Mouse (Mus musculus) midbrain, embryonic 13.5 days (tissue): ENCODE data around the gene Tdrd1. TPM values are rescaled to one million over a fixed set of nuclear protein-coding genes. Genes with fewer than 3 reads are reported as not detected.

Experiments used
- ATAC-seq: fragments of 200-750 bp; cut with Nextera tagmentation; 2 replicates; pipeline ENCODE4 v1.8.0; 2017; ENCODE audit warnings: mild to moderate bottlenecking, moderate TSS enrichment, moderate library complexity
- H3K27ac ChIP-seq: fragments of 300-500 bp; sonication (generic); 2 replicates; pipeline ENCODE4 v1.5.1; 2015; ENCODE audit warnings: inconsistent platforms, mild to moderate bottlenecking, moderate library complexity
- H3K27me3 ChIP-seq: fragments of 300-500 bp; sonication (generic); 2 replicates; pipeline ENCODE4 v1.6.1; 2015; ENCODE audit warnings: mild to moderate bottlenecking, inconsistent platforms
- H3K36me3 ChIP-seq: fragments of 300-500 bp; sonication (generic); 2 replicates; pipeline ENCODE4 v1.6.1; 2015; ENCODE audit warnings: mild to moderate bottlenecking, inconsistent platforms
- H3K4me1 ChIP-seq: fragments of 300-500 bp; sonication (generic); replicated peaks from 2 replicates; pipeline ENCODE4 v1.6.1; 2015; ENCODE audit warnings: inconsistent platforms
- H3K4me2 ChIP-seq: fragments of 300-500 bp; sonication (generic); replicated peaks from 2 replicates; pipeline ENCODE4 v1.6.1; 2015; ENCODE audit warnings: moderate library complexity, mild to moderate bottlenecking, inconsistent platforms
- H3K4me3 ChIP-seq: fragments of 300-500 bp; sonication (generic); replicated peaks from 2 replicates; pipeline ENCODE4 v1.5.1; 2015; ENCODE audit warnings: mild to moderate bottlenecking, inconsistent platforms
- H3K9ac ChIP-seq: fragments of 300-500 bp; sonication (generic); replicated peaks from 2 replicates; pipeline ENCODE4 v1.6.1; 2015; ENCODE audit warnings: mild to moderate bottlenecking, inconsistent platforms
- H3K9me3 ChIP-seq: fragments of 300-500 bp; sonication (generic); 2 replicates; pipeline ENCODE4 v1.6.1; 2016; ENCODE audit warnings: mild to moderate bottlenecking, inconsistent platforms
- WGBS: fragments of 180-500 bp; shearing (Covaris S2); methylation state at CpG from one replicate; pipeline ENCODE4 v1.1.7; 2015; 5-methylcytosine and 5-hydroxymethylcytosine counted together
- polyA plus RNA-seq: library from polyadenylated mRNA; unstranded; fragments of >200 nt; fragmentation: Nextera tagmentation; extraction: Ambion mirVana; gene quantifications from 2 replicates; pipeline ENCODE4 v1.2.1, GENCODE M21; 2015

The Tdrd1 gene
- polyA plus RNA-seq, 1 experiment from 2014 or later, result 0.42 TPM

- no peak overlapping the region for H3K4me3 ChIP-seq
- H3K27ac ChIP-seq, result no peak overlapping the region
- H3K9me3 ChIP-seq, result no peaks in the 10 kb centered on the region
- H3K4me1 ChIP-seq, result 0 out of 2 replicates have a peak, but pooled peaks cover 3% of the 10 kb centered on the region
- ATAC-seq, result no peak
- no peak overlapping the region for H3K9ac ChIP-seq
- no peak overlapping the region for H3K4me2 ChIP-seq
- WGBS, result 38% methylated on average over 9 of the region's 9 CpGs
- no peaks in the 10 kb centered on the region for H3K27me3 ChIP-seq
- H3K36me3 ChIP-seq, result no peaks in the 10 kb centered on the region
Measured at GRCm38 (mm10) chr19:56835340-56835739, 9.3 kb downstream of the Tdrd1 start.

GRCm38 (mm10) chr19:56838942-56839706 is 13.1 kb downstream of the Tdrd1 start:
- no peak overlapping the region for H3K4me2 ChIP-seq
- no peak for ATAC-seq
- WGBS, result 70% methylated on average over 17 of the region's 17 CpGs
- H3K27ac ChIP-seq, result no peak overlapping the region
- H3K4me3 ChIP-seq, result no peak overlapping the region
- H3K4me1 ChIP-seq, result 0 out of 2 replicates have a peak, but pooled peaks cover 3% of the 10 kb centered on the region
- no peaks in the 10 kb centered on the region for H3K9me3 ChIP-seq
- H3K9ac ChIP-seq, result no peak overlapping the region
- no peaks in the 10 kb centered on the region for H3K36me3 ChIP-seq
- no peaks in the 10 kb centered on the region for H3K27me3 ChIP-seq

GRCm38 (mm10) chr19:56842974-56843373 is 17.0 kb downstream of the Tdrd1 start:
- Histone ChIP-seq H3K9ac (no peak overlapping the region), H3K4me1 (no peaks in the 10 kb centered on the region), H3K36me3 (no peaks in the 10 kb centered on the region), H3K27me3 (no peaks in the 10 kb centered on the region), H3K4me2 (no peak overlapping the region), H3K27ac (no peak overlapping the region), H3K4me3 (no peak overlapping the region), H3K9me3 (peaks cover 8% of the 10 kb centered on the region)
- WGBS, result 82% methylated on average over 12 of the region's 12 CpGs
- ATAC-seq, result no peak

GRCm38 (mm10) chr19:56852590-56852989 is 26.6 kb downstream of the Tdrd1 start:
- no peaks in the 10 kb centered on the region for H3K4me1 ChIP-seq
- H3K27me3 ChIP-seq, result no peaks in the 10 kb centered on the region
- H3K4me3 ChIP-seq, result no peak overlapping the region
- no peak overlapping the region for H3K9ac ChIP-seq
- no peak overlapping the region for H3K27ac ChIP-seq
- H3K9me3 ChIP-seq, result no peaks in the 10 kb centered on the region
- no peaks in the 10 kb centered on the region for H3K36me3 ChIP-seq
- H3K4me2 ChIP-seq, result no peak overlapping the region
- no peak for ATAC-seq

DNA sequence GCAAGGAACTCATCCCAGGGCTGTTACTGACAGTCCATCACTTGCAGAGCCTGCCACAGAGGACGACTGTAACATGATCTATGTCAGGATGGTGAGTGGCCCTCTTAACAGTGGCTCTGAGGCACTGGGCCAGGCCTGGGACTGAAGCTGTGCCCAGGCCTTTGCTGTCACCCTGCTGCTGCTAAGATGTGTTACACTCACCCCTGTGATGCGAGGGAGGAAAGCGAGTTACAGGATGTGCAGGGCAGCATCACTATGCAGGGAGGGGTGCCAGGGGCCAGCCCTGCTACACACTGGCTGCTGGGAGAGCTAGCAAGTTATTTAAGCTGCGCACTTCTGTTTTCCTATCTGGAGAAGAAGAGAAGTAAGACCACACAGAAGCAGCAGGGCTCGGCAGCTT is 30.4 kb downstream of the Tdrd1 start:
- H3K9ac ChIP-seq, result no peak overlapping the region
- H3K4me3 ChIP-seq, result no peak overlapping the region
- H3K36me3 ChIP-seq, result no peaks in the 10 kb centered on the region
- H3K9me3 ChIP-seq, result no peaks in the 10 kb centered on the region
- no peak for ATAC-seq
- H3K27ac ChIP-seq, result no peak overlapping the region
- no peak overlapping the region for H3K4me2 ChIP-seq
- H3K4me1 ChIP-seq, result no peaks in the 10 kb centered on the region
- WGBS, result 61% methylated on average over 5 of the region's 5 CpGs
- H3K27me3 ChIP-seq, result no peaks in the 10 kb centered on the region

GRCm38 (mm10) chr19:56867701-56868100 is 41.7 kb downstream of the Tdrd1 start:
- Histone ChIP-seq H3K36me3 (no peaks in the 10 kb centered on the region), H3K27ac (no peak overlapping the region), H3K27me3 (peaks cover 16% of the 10 kb centered on the region), H3K4me3 (no peak overlapping the region), H3K4me1 (no peaks in the 10 kb centered on the region), H3K9me3 (no peaks in the 10 kb centered on the region), H3K9ac (no peak overlapping the region), H3K4me2 (no peak overlapping the region)
- no peak for ATAC-seq
- WGBS, result 68% methylated on average over 4 of the region's 4 CpGs

DNA sequence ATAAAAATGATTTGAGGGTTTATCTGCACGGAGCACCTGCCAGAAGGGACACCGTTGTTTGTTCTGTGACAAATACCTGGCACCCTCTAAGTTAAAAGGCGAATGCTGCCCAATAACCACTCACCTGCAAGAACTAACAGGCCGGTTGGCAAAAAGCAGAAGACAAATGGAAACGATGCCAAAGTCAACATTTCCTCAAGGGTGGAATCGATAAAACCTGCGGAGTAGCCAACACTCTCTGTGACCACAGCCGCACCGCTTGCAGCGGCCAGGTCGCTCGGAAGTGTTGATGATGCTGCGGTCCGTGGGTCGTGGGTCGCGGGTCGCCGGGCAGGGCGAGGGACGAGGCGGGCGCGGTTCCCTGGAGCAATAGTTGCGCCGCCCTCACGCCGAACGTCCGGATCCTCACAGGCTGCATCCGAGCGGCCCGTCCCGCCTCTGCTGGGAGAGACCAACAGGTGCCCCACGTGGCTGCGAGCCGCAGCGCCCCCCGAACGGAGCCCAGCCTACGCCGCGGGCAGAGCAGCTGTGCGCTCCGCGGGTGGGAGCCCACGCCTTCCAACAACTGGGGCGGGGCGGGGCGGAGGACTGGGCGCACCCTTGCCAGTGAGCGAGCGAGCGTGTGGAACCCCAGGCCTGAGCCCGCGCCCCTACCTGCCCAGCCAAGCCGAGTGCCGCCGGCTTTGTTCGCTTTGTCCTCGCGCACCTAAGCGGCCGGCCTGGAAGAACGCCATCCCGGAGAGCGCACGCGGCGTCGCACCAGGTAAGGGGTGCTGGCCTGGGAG is 48.0 kb downstream of the Tdrd1 start, which contains the start of gene Vwa2:
Gene Vwa2 (plus strand): TSS at position 434 of the 785 bp plus-strand sequence.
- peak; percentile 69 for ATAC-seq
- Histone ChIP-seq H3K4me1 (peaks cover 14% of the 10 kb centered on the region), H3K9ac (peak within 1 kb of the TSS; percentile 61), H3K4me3 (peak within 1 kb of the TSS; percentile 52), H3K4me2 (peak within 1 kb of the TSS; percentile 96), H3K27me3 (peaks cover 62% of the 10 kb centered on the region), H3K9me3 (no peaks in the 10 kb centered on the region), H3K36me3 (no peaks in the 10 kb centered on the region), H3K27ac (no peak within 1 kb of the TSS)
- 3% methylated on average over 67 of the region's 71 CpGs for WGBS

- Histone ChIP-seq H3K36me3 (no peaks in the 10 kb centered on the region), H3K4me3 (peak overlapping the region; percentile 52), H3K4me1 (peaks cover 14% of the 10 kb centered on the region), H3K9ac (peak overlapping the region; percentile 61), H3K9me3 (no peaks in the 10 kb centered on the region), H3K4me2 (peak overlapping the region; percentile 96), H3K27me3 (peaks cover 62% of the 10 kb centered on the region), H3K27ac (no peak overlapping the region)
- 0 out of 2 replicates have a peak, but pooled peaks have one; percentile 48 for ATAC-seq
- WGBS, result 9% methylated on average over 30 of the region's 30 CpGs
Measured at GRCm38 (mm10) chr19:56874601-56875315, 48.7 kb downstream of the Tdrd1 start.

- Histone ChIP-seq H3K4me2 (no peak overlapping the region), H3K27ac (no peak overlapping the region), H3K4me1 (peaks cover 14% of the 10 kb centered on the region), H3K36me3 (no peaks in the 10 kb centered on the region), H3K27me3 (peaks cover 50% of the 10 kb centered on the region), H3K4me3 (no peak overlapping the region), H3K9ac (no peak overlapping the region), H3K9me3 (no peaks in the 10 kb centered on the region)
- ATAC-seq, result no peak
- 76% methylated on average over 6 of the region's 6 CpGs for WGBS
Measured at GRCm38 (mm10) chr19:56877364-56877763, 51.4 kb downstream of the Tdrd1 start.

DNA sequence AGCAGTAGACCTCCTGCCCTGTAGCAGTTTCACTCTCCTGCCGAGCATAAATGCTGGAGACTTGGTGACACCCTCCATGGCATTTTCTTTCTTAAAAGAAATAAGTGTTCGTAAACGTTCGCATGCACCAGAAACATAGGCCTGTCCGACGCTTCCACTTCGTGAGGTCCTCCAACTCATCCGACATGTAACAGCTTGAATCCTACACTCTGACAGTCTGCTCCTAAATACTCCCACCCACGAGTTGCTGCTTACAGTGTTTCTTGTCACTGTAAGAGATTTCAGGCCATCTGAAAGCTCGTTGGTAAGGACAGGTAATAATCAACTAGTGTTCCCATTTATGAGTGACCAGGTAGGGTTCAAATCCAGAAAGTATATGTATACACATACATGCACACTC is 61.9 kb downstream of the Tdrd1 start:
- Histone ChIP-seq H3K4me3 (no peak overlapping the region), H3K4me1 (peaks cover 6% of the 10 kb centered on the region), H3K9ac (no peak overlapping the region), H3K27ac (no peak overlapping the region), H3K4me2 (no peak overlapping the region), H3K9me3 (no peaks in the 10 kb centered on the region), H3K27me3 (no peaks in the 10 kb centered on the region), H3K36me3 (no peaks in the 10 kb centered on the region)
- no peak for ATAC-seq
- WGBS, result 83% methylated on average over 10 of the region's 10 CpGs

- Histone ChIP-seq H3K36me3 (no peaks in the 10 kb centered on the region), H3K4me3 (no peak overlapping the region), H3K4me2 (no peak overlapping the region), H3K9ac (no peak overlapping the region), H3K27ac (no peak overlapping the region), H3K27me3 (no peaks in the 10 kb centered on the region), H3K4me1 (peaks cover 6% of the 10 kb centered on the region), H3K9me3 (no peaks in the 10 kb centered on the region)
- ATAC-seq, result no peak
- WGBS, result 27% methylated on average over 5 of the region's 5 CpGs
Measured at GRCm38 (mm10) chr19:56888654-56889053, 62.6 kb downstream of the Tdrd1 start.

- WGBS, result 47% methylated on average over 2 of the region's 2 CpGs
- Histone ChIP-seq H3K36me3 (no peaks in the 10 kb centered on the region), H3K4me3 (no peak overlapping the region), H3K4me1 (peaks cover 6% of the 10 kb centered on the region), H3K27ac (no peak overlapping the region), H3K27me3 (no peaks in the 10 kb centered on the region), H3K9ac (no peak overlapping the region), H3K4me2 (no peak overlapping the region), H3K9me3 (no peaks in the 10 kb centered on the region)
- 0 out of 2 replicates have a peak, but pooled peaks have one; percentile 24 for ATAC-seq
Measured at GRCm38 (mm10) chr19:56891438-56891837, 65.4 kb downstream of the Tdrd1 start.
